Mouse (Mus musculus) frontal cortex, postnatal 25 days (tissue): ENCODE results near the gene Rassf6.

Source experiments
- DNase-seq, 2 experiments: peaks; one replicate each; pipeline ENCODE4 v3.0.0; 2022; ENCODE audit warnings: low spot score in 2 of 2

Gene Rassf6

DNA sequence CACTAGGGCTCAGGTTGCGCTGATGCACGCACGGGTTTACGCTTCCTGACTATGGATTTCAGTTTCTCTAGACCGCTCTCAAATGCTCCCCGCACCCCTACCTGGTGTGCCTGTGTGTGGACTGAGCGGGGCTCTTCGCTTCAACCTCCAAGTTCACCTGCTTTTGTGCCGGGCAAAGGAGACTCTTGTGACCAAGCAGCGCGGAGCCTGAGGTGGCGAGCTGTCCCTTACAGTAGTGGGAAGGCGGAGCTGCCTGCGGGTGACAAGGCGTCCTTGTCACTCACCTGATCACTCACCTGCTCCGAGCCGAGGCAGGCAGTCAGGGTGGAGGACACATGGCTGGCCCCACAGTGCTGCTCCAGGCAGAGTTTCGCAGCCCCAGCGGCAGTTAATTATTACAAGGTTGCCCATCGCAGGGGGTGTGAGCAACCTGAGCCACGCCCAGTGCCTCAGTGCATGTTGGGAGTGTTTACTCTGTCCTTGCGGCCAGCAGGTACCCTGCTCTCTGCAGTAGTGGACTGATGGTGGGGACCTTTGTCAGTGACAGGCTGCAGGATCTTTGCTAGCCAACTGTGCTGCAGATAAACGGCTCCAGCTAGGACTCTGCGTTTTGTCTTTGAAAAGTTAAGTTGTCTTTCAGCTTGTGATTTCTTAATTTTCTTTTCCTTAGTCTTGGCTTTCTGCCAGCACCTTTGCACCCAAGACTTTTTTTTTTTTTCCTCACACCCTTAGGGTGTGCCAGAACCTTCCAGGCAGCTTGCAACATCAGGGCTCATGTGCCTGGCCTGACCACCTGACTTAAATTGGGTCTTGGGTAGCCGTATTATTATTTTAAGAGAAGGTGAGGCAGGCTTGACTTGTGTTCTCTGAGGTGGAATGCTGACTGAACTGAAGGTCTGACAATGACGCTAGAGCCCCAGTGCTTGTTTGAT is at the start of gene Rassf6:
Gene Rassf6 (minus strand): TSS at position 372 of the 932 bp plus-strand sequence.
- no peak for DNase-seq

DNA sequence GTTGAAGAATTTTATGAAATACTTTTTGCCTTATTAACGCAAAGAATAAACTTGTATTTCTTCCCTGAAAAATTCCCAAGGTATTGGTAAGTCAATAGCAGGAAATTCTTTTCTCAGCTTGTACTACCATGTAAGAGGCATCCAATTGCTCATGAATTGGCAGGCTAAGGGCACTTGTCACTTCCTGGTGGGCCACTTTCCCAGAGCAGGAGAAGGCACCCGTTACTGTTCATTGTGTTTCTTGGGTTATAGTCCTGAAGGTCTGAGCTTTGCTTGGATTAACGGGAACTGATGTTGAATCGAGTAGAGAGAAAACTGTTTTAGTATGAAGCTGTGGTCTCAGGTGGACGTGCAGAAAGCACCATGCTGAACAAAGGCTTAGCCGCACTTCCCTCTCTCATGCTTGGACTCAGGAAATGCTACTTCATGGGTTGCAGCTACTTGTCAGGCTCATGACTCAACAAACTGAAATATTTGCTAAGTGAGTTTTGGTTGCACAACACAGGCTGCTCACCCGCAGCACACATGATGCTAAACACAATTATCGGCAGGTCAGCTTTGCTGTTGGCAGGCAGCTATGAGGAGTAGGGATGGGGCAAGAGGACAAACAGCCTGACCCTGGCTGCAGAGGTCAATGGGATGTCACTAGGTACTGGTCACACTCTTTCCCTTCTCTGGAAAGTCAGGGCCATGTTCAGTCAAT is 49.1 kb upstream of the Rassf6 start:
- no peak for DNase-seq

DNA sequence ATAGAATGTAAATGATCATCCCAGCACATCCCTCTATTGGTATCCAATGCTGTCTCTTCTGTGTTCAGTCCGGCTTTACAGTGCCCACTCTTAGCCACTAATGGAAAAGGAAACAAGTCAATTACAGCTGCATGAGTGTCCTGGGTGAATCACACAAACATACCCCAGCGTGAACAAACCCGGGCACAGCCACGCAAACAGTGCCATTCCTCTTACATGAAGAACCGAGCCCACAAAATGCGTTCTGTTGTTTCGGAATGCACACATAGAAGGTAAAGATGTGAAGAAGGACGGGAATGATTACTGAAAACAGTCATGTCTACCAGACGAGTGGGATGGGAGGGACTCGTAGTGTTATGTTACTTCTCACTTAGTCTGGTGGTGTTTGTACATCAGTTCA is 47.5 kb upstream of the Rassf6 start:
- DNase-seq = no peak

DNA sequence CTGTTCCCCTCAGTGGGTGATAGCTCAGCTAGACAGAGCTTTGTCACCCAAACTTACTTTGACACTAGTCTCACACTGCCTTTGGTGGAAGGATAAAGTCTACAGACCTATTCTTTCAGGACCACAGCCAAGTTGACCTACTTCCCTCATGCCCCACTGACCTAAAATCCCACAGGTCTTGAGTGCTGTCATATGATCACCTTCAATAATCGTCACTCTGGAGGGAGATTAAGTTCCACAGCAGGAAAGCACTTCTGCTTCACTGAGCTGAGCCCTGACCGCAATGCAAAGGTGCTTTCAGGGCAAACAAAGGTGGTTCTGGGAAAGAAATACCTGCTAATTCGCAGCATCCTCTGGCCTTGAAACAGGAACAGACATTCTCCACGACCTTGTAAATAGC is 44.5 kb upstream of the Rassf6 start:
- no peak for DNase-seq

DNA sequence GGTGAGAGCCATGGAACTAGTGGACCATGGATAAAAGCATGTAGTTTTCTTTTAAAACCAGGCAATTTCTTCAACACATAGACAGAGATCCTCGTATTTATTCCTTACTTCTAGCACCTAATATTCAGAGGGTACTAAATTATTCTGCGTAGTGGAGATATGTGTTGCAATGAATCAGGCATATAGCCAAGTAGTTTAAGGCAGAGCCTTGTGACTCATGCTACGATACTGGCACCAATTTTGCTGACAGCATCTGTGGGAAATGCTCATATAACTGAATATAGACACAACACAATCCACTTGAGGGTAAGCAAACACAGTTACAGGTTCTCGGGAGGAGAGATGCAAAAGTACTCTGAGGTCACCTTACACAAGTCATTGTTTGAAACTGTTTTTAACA is 41.4 kb upstream of the Rassf6 start:
- DNase-seq = no peak

DNA sequence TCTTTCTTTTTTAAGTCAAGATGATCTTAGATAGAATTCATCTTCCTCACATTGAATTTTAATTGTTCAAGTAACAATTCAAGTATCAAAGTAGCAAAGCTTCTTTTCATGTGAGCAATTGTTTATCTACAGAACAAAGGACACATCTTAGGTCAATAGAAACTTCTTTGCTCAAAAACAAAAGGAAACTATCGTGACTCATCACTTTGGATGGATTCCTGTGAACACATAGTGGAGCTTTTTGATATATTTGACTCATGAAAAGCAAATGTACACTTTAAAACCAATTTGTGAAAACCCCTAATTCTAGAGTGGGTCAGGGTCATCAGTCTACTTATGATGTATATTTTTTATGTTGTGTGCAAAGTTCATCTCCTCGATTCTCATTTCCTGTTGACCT is 37.1 kb upstream of the Rassf6 start:
- DNase-seq = no peak

DNA sequence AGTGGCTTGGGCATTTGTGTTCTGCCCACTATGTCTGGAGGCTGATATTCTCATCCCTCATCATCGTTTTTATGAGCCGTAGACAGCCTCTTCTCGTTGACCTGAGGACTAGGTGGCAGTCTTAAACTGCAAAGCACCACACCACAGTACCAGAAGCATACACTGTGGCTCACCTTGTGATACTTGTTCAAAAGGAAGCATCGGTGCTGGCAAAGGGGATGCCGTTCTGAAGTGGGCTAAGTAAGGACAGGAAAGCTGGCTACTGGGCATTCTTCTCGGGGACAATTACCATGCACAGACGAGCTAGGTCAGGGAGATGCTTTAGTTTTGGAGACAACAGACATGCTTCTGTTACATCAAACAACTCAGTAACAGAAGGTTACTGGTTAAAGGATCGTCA is 21.4 kb upstream of the Rassf6 start:
- no peak for DNase-seq

DNA sequence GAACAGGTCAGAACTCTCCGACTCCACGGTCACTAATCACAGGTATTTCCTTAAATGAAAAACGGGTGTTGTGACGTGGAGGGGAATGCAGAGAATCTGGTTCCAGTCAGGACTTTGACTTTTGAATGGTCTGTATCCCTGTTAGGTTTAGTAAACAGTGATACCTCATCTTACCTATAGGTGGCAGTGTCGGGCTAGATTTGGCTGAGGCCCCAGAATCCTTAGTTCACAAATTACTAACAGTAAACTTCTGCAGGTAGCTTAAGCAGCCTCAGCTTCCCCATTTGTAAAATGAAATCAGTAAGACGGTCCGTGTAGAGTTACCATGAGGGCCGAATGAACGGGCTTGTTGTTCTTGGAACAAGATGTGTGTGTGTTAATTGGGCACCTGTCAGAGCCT is 21.0 kb upstream of the Rassf6 start:
- peak in 1 of 2 experiments; percentile 35 for DNase-seq

DNA sequence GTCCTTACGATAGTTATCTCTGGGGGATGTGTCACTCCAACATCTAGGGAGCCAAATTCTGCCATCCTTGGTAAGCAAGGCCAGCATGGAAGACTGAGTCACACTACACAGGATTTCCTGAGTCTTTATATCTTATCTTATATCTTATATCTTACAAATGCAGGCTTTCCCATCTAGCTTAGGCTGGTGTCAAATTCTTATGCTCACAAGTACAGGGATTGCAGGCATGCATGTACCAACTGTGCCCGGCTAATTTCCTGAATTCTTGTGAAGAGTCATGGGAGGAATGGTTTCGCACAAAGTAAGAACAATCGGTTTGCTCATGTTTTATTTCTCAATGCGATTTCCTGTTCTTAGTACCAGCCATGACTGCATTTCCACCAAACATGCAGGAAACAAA is 20.0 kb upstream of the Rassf6 start:
- no peak for DNase-seq

DNA sequence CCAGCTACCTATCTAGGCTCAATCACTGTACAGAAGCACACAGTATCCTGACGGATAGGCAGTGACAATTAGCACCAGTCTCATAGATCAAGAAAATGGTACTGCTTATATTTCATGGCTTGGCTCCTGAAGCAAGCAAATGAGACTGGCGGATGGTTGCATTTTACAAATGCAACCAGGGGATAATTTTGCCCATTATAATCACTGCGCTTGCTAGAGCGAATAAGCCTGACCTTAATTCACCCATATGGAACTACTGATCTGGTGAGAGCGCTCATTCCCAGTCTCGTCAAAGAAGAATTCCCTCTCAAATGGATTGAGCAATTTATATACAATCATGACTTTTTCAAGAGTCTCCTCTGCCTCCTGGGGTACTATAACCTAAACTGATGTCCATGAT is 16.2 kb upstream of the Rassf6 start:
- no peak for DNase-seq

DNA sequence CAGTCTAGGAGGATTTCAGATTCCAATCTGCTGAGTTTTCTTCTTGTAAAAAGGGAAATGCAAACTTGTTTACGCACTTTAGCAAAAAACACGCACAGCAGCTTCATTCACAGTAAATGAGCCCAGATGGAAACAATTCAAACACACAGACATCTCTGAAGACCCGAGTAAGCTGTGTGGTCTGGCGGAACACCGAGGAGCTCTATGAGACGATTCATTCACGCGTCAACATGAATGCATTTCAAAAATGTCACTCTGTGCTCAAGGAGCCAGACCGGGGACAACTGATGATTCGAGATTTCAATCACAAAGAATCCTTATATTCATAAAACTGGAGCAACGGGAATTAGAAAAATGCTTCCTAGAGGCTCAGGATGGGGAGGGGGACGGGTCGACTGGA is 15.4 kb upstream of the Rassf6 start:
- DNase-seq = no peak

DNA sequence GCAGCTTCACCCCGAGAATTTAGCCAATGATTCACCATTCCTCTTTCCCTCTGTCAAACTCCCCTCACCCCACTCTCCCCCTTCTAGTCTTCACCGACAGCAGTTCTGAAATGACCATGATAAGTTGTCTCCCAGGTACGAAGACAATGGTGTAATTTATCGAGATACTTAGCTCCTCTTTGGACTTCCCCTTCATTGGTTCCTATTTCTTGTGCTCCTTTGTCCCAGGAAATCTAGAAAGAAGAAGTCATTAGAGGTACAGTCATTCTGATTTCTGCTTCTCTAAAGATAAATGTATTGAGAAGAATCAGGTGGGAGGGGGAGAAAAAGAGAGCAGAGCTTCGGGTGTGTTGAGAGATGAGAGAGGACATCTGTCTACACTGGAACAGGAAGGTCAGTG is 14.3 kb upstream of the Rassf6 start:
- DNase-seq = no peak

DNA sequence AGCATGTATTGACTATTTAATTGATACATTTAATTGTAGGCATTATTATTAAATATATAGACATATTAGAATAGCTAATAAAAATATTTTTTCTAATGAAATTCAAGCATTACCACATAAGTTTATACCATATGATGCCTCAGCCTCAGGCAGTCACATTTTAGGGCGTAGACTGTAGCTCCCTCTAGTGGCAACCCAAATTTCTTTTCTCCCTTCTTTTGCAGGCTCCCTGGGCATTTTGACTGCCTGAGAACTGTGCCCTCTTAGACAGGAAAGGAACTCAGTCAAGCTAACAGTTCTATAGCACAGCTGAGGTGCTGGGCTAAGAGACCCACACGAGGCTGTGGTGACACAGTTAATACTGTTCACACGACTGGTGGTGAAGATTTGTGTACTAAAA is 12.3 kb upstream of the Rassf6 start:
- peak in 1 of 2 experiments; percentile 47 for DNase-seq

DNA sequence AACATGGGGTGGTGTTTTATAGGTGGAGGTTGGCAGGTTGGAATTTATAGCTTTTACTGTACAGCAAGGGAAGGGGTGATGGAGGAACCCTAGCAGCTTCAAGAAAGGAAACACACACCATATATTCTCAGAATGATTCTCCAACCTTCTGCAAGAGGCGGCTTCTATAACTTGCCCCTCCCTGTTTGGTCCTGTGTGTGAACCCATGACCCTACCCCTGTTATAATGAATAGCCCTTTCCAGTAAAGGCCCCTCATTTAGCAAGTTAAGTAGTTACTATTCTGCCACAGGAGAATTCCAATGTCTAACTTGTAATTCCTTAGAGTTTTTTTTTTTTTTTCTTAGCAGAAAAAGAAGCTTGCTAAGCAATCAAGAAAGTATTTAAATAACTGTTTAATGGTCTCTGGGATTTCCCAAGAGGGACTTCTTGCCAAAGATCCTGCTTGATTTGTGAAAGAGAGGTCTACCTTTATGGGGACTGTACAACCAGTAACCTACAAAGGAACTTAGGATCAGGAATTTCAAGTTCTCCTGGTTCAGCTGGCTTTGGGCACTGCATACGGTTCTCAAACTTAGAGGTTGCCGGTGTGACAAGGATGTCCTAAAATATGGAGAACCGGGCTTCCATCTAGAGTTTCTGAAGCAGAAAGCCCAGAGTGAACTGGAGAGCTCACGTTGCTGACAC is 10.2 kb upstream of the Rassf6 start:
- no peak for DNase-seq

DNA sequence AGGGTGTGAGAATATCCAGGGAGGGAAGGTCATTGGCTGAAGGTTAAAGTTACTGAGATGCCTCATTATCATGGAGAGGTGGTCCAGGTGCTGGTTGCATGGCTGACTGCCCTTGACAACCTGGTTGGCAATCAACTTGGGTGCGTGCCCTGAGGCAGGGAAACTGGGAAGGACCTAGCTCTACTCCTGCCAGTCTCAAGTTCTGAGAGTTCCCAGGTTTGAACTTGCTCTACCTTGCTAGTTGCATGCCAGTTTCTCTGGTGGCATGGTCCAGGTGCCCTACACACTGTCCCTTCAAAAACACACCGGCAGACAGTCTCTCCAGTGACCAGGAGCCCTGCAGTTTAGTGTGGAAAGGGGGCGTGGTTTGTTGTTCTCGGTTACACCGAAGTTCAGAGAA is 7.0 kb upstream of the Rassf6 start:
- DNase-seq = no peak

DNA sequence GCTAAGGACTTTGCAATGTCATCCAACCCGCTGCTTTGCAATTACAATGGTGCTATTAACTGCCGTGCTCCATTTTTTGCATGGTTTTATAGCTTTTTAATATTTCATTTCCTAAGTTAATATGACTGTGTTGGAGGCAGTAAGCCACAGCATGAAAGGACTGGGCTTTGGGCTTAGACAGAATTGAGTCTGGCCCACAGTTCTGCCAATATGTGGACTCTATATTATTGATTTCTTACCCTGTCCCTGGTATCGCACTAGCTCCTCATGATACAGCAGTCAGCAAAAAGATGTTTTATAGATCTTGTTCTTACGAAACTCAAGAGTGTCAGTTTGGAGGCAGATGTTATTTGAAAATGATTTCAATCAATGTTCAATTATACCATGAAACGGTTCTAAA is 5.9 kb upstream of the Rassf6 start:
- no peak for DNase-seq

DNA sequence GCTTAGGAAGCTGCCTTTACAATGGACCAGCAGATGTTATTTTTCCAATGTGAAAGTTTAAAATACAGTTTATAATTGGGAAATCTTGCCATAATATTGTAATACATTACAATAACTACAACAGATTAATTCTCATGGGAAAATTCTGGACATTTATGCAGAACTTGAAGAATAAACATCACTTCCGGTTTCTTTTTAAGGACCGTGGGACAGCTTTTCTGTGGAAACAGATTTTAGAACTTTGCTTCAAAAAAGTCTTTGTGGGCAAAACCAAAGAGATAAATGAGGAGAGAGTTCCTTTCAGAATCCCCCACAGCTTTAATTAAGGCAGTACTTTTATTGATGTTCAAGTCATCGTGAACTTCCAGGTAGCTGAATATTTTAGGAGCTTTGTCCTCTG is 5.1 kb upstream of the Rassf6 start:
- DNase-seq = no peak

DNA sequence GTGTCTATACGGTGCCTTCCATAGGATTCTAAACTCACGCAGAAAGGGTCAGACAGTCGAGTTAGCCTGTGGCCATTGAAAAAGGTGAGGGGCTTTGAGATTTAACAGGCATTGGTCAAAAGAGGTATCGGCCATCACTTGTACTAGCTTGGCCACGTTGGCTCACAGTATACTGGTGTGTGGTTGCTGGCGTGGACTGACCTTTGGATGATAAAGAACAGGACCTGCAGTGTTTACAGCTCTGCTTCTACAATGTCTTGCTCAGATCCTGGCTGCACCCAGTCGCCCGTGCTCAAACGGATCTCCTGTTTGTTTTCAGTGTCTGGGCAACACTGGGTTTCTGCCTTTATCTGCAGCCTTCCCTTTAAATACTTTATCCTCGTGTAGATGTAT is 757 bp upstream of the Rassf6 start:
- no peak for DNase-seq

DNA sequence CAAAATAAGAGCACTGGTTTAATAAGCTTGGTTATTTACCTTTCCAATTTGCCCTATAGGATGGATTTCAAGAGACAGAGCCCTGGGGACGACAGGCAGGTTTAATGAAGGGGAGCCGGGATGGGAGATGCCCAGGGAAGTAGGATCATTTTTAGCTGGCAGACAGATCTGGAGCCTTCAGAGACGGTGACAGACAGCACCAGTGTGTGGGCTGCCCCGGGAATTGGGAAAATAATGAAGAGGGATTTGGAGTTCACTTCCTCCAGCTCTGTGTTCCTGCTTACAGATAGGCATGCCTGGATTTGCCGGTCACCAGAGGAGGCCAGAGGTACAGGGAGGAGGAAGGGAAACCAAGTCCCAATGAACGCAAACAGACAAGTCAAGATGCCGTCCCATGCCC is 5.6 kb downstream of the Rassf6 start:
- no peak for DNase-seq

DNA sequence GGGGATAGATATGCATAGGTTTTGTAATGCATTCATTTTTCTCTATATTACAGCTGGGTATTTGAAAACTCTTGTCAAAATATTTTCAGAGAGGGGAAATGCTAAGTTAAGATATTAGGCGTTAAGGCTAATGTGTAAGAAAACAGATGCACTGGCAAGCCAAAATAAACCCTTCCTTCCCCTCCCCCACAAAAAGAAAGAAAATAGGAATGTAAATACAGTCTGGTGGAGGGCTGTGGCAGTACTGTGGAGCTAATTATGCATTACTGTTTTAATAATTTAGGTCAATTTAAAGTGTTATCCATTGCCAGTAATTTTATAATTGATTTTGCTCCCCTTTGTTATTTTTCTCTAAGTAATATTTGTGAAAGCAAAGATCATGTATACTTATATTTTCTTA is 11.9 kb downstream of the Rassf6 start:
- DNase-seq = no peak

DNA sequence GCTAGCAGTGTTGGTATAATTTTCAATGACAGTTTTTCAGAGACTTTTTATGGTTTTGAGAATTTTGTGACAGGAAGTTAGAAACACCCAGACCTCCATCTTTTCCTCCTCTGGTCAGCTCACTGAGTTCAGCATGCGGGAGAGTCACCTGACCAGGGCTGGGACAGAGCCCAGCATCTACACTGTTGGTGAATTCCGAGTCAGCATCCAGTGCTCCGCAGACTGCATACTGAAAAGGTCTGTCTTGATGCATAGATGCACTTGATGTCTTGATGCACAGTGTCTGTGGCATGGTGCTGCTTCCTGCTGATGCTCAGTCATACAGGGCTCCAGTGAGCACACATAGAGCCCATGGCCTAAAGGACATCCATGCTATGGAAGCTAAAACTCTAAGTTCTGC is 12.4 kb downstream of the Rassf6 start:
- DNase-seq = no peak

DNA sequence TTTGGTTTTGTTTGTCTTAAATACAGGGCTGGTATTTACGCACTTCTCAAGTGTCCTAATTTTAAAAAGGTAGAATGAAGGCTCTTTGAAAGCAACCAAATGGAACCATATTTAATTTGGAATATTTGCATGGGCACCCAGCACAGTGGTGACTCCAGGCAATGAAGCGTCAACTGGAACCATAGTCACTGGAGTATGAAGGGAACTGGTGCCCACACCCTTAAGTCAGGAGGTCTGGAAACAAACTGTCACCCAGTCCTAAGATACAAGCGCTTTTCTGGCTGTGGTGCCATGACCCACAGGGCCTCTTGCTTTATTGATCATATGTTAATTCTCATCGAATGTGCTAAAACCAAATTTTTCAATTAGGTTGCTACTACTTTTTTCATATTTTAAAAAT is 13.0 kb downstream of the Rassf6 start:
- no peak for DNase-seq
